Mouse (Mus musculus) right cerebral cortex, postnatal 36 days (tissue): ENCODE measurements around the gene Defb19.

Experiments
- DNase-seq, 2 experiments: peaks; one replicate each; pipeline ENCODE4 v3.0.0; 2022; ENCODE audit warnings: low spot score in 2 of 2, mixed read lengths in 1 of 2

Defb19 gene

DNA sequence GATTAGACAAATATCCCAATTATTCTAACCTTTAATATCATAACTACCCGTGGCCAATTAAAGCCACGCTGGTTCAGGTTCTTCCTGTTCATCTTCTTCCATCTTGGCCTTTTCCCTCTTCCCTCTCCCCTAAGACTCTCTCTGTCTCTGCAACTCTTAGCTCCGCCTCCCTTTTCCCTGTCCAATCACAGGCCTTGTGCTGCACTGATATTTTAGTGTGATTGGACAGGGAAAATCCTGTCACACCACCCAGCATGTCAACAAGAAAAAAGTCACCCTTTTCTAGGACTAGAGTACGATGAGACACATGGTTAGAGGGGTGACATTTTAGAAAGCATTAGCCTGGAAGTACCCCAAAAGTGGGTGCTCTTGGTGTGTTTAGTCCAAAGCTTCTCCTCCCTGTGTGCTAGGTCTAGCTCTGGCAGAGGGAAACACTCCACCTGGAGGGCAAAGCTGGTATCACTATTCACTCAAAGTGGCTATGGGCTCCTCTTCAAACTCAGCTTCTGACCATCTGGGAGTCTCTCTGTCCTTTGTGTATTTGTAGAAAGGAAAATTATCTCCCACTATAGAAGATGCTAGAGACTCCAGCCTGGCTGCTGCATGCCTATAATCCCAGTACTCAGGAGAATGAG, 6.9 kb upstream of the Defb19 start:
- DNase-seq, result no peak

- no peak for DNase-seq
Observed at GRCm38 (mm10) chr2:152580612-152581011, 500 bp upstream of the Defb19 start.

GRCm38 (mm10) chr2:152573484-152573883, 6.6 kb downstream of the Defb19 start:
- no peak for DNase-seq

DNA sequence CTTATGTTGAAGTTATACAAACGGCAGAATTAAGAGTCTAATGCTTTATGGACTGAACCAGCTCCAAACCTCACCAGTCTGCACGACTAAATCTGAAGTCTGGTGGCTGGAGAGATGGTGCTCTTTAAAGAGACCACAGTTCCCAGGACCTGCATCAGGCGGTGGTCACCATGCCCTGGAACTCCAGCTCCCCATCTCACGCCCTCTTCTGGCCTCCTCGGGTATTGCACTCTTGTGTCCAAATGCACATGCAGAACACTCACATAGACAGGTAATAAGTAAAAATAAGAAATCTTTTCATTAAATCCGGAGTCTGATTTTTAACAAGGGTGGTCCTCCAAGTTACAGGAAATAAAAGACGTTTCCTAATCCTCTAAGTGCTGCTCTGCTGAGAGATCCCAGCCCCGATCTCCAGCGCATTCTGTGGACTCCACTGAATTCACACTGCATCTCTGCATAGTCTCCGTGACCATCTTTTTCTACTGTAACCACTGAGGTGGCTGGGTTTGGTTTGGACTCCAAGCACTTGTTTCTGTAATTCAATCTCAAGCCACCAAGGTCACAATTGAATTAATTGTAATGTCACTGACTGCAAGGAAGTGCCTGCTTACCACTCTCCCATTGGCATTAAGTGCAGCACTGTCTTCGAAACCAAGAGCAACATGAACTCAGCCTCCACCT, 7.9 kb downstream of the Defb19 start, which contains the start of gene Defb21:
TSS of gene Defb21 (plus strand) at position 631 of the 681 bp plus-strand sequence.
- DNase-seq, result no peak

DNA sequence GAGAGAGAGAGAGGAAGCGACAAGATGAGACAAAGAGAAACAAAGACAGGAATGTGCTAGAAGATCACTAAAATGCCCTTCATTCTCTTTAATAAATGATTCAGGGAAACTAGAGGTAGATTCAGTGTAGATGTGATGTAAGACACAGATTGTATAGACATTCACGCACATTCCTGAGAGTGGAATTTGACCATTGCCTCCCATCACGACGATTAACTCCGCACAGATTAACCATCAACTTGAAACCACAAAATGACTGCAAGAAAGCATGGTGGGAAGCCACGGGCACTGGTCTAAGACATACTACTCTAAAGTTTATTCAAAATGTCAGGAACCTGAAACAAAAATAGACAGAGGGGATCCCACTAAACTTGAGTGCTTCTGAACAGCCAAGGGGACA, 9.8 kb downstream of the Defb19 start:
- no peak for DNase-seq

- DNase-seq, result no peak
Observed at GRCm38 (mm10) chr2:152569881-152570280, 10.2 kb downstream of the Defb19 start.

GRCm38 (mm10) chr2:152569038-152569437, 11.1 kb downstream of the Defb19 start, which contains the start of gene Gm17416:
Gene Gm17416 (plus strand): TSS chr2:152569338.
- no peak for DNase-seq

DNA sequence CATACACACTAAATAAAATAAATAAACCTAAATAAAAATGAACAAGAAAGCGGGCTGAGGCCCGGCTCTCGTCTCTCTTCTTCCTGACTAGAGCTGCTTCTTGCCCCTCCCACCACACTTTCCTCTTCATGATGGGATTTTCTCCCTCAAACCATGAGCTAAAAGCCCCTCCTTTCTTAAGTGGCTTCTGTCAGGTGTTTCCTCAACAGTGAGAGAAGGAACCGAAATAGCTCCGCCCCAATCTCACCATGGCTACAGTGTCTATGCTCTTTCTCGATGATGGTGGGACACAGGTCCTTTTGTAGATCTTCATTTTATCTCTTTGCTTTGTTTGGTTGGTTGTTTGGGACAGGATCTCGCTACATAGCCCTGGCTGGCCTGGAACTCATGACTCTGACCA, 23.5 kb downstream of the Defb19 start:
- no peak for DNase-seq

GRCm38 (mm10) chr2:152553774-152554423, 26.2 kb downstream of the Defb19 start:
- DNase-seq, result peak; percentile 34 to 52

DNA sequence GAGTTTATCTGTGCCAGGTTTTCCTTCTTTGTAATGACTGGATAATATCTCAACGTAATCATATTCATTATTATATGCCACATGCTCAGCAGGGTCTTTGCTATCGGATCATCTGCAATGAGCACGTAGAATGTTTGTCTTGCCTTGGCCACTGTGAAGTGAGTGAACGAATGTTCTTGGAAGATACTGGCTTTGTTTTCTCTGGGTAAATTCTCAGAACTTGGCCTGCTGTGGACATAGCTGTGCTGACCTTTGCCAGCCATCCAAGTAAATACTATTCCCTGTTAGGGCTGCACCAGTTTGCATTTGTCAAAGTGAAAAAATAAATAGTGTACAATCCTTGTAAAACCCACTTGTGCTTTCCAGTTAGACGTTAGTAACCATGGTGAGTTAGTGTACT, 32.0 kb downstream of the Defb19 start:
- DNase-seq, result no peak

- peak; percentile 43 to 50 for DNase-seq
Observed at GRCm38 (mm10) chr2:152544691-152545090, 35.4 kb downstream of the Defb19 start.

DNA sequence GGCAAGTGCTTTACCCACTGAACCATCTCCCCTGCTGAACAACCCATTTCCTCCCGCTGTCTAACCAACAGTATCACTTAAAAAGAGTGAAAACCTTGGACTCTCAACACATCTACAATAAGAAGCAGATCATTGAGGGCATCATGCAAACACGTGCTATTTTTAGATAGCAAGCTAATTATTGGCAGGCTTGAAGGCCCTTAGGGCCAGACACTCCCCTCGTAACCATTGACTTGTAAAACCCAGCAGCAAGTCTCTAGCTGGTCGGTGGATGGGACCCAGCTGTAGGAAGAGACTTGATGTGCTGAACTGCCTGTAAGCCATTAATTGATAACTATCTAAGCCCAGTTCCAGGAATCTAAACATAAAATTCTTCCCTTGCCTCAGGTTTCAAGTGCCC, 36.6 kb downstream of the Defb19 start:
- DNase-seq, result no peak

DNA sequence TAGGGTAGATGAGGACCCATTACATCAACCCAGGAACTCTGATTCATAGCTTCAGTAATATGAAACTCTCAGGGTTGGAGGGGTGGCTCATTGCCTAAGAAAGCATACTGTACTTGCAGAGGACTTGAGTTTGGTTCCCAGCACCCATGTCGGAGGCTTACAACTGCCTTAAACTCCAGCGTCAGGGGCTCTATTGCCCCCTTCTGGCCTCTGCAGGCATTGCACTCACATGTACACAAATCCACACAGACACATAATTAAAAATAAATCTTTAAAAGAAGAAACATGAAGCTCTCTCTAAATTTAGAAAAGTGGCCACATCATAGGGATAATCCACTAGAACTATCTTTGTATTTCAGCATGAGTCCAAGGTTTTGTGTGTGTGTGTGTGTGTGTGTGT, 37.2 kb downstream of the Defb19 start:
- DNase-seq, result no peak

- no peak for DNase-seq
Observed at GRCm38 (mm10) chr2:152541979-152542378, 38.1 kb downstream of the Defb19 start.

GRCm38 (mm10) chr2:152539944-152540710, 40.0 kb downstream of the Defb19 start, which contains the start of gene Defb29:
Gene Defb29 (minus strand): TSS chr2:152540098.
- DNase-seq, result no peak
